Mouse (Mus musculus) midbrain, embryonic 14.5 days (tissue): ENCODE measurements around the gene Rsph1. TPM values are rescaled to one million over a fixed set of nuclear protein-coding genes. Genes with fewer than 3 reads are reported as not detected.
A peak's percentile ranks its signal among the peaks of the same experiment; 100 is the strongest.

Experiments used
- ATAC-seq: fragments of 200-750 bp; cut with Nextera tagmentation; 2 replicates; pipeline ENCODE4 v1.8.0; 2017; ENCODE audit warnings: moderate number of reproducible peaks, moderate library complexity; ENCODE audit not compliant: low FRiP score, low TSS enrichment
- DNase-seq: peaks from one replicate; pipeline ENCODE4 v3.0.0-alpha.2; 2015
- H3K27ac ChIP-seq: fragments of 300-500 bp; sonication (generic); replicated peaks from 2 replicates; pipeline ENCODE4 v1.5.1; 2014; ENCODE audit warnings: mild to moderate bottlenecking, low read depth, low read length, moderate library complexity
- H3K27me3 ChIP-seq: fragments of 300-500 bp; sonication (generic); 2 replicates; pipeline ENCODE4 v1.6.1; 2014; ENCODE audit warnings: low read length, control low read depth, mixed read lengths; ENCODE audit not compliant: control insufficient read depth, insufficient read depth
- H3K36me3 ChIP-seq: fragments of 300-500 bp; sonication (generic); 2 replicates; pipeline ENCODE4 v1.6.1; 2014; ENCODE audit warnings: low read length, control low read depth; ENCODE audit not compliant: control insufficient read depth, insufficient read depth
- H3K4me1 ChIP-seq: fragments of 300-500 bp; sonication (generic); 2 replicates; pipeline ENCODE4 v1.6.1; 2014; ENCODE audit warnings: mild to moderate bottlenecking, antibody characterized with exemption, low read length, control low read depth; ENCODE audit not compliant: control insufficient read depth, insufficient read depth
- H3K4me2 ChIP-seq: fragments of 300-500 bp; sonication (generic); 2 replicates; pipeline ENCODE4 v1.6.1; 2014; ENCODE audit warnings: mild to moderate bottlenecking, low read length, moderate library complexity
- H3K4me3 ChIP-seq: fragments of 300-500 bp; sonication (generic); replicated peaks from 2 replicates; pipeline ENCODE4 v1.5.1; 2014; ENCODE audit warnings: low read depth, low read length
- H3K9ac ChIP-seq: fragments of 300-500 bp; sonication (generic); replicated peaks from 2 replicates; pipeline ENCODE4 v1.6.1; 2014; ENCODE audit warnings: mild to moderate bottlenecking, low read length, moderate library complexity
- H3K9me3 ChIP-seq: fragments of 300-500 bp; sonication (generic); 2 replicates; pipeline ENCODE4 v1.6.1; 2016; ENCODE audit warnings: low read length, control low read depth, mixed read lengths; ENCODE audit not compliant: control insufficient read depth
- WGBS: fragments of 180-500 bp; shearing (Covaris S2); extraction: QIAGEN DNeasy Blood & Tissue Kit; methylation state at CpG from one replicate; pipeline ENCODE4 v1.1.7; 2014; 5-methylcytosine and 5-hydroxymethylcytosine counted together
- polyA plus RNA-seq: library from polyadenylated mRNA; unstranded; fragments of >200 nt; fragmentation: Nextera tagmentation; extraction: Ambion mirVana; gene quantifications from 2 replicates; pipeline ENCODE4 v1.2.1, GENCODE M21; 2014

Gene Rsph1
- polyA plus RNA-seq, 1 experiment from 2014 or later: 1.5 TPM

DNA sequence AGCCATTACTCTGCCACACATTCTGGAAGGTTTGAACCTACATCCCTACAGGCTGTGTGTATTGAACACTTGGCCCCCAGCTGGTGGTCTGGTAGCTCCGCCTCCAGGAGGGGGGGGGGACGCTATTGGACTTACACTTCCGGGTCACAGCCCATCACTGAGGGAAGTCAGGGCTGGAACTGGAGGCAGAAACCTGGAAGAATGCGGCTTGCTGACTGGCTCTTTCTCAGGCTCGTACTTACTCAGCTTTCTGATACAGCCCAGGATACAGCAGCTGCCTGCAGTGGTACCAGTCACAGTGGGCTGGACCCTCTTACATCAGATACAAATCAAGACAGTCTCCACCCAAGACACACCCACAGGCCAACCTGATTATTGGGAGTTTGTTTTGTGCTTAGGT, 30.0 kb downstream of the Rsph1 start:
- no peaks in the 10 kb centered on the region for H3K9me3 ChIP-seq
- ATAC-seq (no peak), DNase-seq (no peak)
- H3K27me3 ChIP-seq: no peaks in the 10 kb centered on the region
- no peak overlapping the region for H3K4me3 ChIP-seq
- no peaks in the 10 kb centered on the region for H3K36me3 ChIP-seq
- 54% methylated on average over 5 of the region's 5 CpGs for WGBS
- no peak overlapping the region for H3K9ac ChIP-seq
- no peak overlapping the region for H3K27ac ChIP-seq
- no peaks in the 10 kb centered on the region for H3K4me1 ChIP-seq
- no peak overlapping the region for H3K4me2 ChIP-seq

DNA sequence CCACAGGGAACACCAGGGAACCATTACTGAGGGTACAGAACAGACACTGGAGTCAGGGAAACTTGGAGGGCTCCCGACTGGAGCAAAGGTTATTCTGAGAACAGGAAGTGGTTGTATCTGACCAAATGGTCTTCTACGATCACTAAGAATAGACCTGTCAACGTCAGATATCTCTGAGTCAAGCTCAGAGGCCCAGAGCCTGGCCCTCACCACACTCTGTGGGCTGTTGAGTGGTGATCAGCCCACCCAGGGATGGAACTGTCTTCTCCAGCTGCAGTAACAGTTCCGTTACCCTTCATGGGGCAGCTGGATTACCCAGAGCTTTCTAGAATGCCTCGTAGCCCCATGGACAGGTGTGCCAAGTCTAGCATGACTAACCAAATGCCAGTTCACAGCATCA, 31.9 kb downstream of the Rsph1 start:
- Histone ChIP-seq H3K36me3 (no peaks in the 10 kb centered on the region), H3K4me1 (no peaks in the 10 kb centered on the region), H3K9ac (no peak overlapping the region), H3K4me3 (no peak overlapping the region), H3K4me2 (no peak overlapping the region), H3K9me3 (no peaks in the 10 kb centered on the region), H3K27me3 (no peaks in the 10 kb centered on the region), H3K27ac (no peak overlapping the region)
- ATAC-seq (no peak), DNase-seq (no peak)
- 84% methylated on average over 5 of the region's 5 CpGs for WGBS

DNA sequence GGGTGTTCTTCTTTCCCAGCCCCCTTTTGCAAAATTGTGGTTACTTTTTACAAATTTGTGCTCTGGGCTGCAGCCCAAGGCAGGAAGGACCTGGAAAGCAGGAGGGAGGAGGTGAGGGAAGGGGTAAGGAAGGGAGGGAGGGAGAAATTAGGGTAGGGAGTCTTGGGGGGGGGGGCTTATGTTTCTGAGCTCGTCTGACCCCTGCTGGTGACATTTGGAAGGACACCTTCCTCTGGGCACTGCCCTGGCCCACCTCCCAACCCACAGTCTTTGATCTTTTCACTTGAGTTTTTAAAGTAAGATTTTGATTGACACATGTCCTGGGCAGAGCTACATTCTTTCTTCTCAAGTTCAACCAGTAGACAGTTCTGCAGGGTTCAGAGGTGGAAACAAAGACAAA, 34.4 kb downstream of the Rsph1 start:
- Histone ChIP-seq H3K27ac (no peak overlapping the region), H3K9me3 (no peaks in the 10 kb centered on the region), H3K36me3 (no peaks in the 10 kb centered on the region), H3K9ac (no peak overlapping the region), H3K4me2 (no peak overlapping the region), H3K4me3 (no peak overlapping the region), H3K4me1 (no peaks in the 10 kb centered on the region), H3K27me3 (no peaks in the 10 kb centered on the region)
- WGBS: 0% methylated on average over 1 of the region's 1 CpGs
- DNase-seq (no peak), ATAC-seq (no peak)

DNA sequence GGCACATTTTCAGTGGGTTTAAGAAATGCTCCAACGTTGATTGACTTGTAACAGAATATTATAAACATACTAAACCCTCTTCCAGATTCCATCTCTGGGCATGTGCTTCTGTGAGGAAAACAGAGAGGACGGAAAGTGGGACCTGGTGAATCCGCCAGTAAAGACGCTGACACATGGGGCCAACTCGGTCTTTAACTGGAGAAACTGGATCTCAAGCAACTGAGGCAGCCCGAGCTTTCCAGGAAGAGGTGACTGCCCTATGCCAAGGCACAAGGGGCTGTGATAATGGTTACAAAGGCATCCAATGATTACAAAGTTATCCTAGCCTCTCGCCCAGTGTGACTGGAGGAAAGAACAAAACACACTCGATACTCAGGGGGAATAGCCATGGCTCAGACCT, 36.0 kb downstream of the Rsph1 start:
- Histone ChIP-seq H3K4me2 (no peak overlapping the region), H3K27ac (no peak overlapping the region), H3K27me3 (no peaks in the 10 kb centered on the region), H3K4me1 (no peaks in the 10 kb centered on the region), H3K4me3 (no peak overlapping the region), H3K9ac (no peak overlapping the region), H3K9me3 (no peaks in the 10 kb centered on the region), H3K36me3 (no peaks in the 10 kb centered on the region)
- 88% methylated on average over 8 of the region's 8 CpGs for WGBS
- ATAC-seq (no peak), DNase-seq (no peak)

DNA sequence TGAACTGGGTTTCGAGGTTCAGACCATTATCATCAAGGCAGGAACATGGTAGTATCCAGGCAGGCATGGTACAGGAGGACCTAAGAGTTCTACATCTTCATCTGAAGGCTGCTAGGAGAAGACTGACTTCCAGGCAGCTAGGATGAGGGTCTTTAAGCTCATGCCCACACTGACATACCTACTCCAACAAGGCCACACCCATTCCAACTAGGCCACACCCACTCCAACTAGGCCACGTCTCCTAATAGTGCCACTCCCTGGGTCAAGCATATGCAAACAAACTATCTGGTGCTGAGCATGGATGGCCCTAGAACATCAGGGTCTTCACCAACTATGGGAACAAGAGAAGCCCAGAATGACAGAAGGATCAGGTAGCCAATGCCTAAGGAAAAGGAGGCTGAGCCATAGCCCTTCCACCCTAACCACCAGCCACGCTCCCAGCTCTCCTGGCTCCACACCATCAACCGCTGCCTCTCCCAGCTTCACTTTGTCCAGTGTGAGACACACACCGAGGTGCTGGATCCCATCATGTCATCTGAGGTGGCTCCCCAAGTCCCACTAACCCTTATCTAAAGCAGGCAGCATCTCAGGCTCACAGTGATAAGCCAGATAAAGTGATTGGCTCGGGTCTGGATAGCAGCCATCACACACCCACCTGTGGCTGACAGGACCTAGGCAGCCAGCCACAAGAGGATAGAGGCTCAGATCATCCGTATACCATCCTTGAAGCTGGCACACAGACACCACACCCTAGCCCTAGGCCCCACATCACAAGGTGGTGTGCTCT, 38.8 kb downstream of the Rsph1 start:
- DNase-seq (no peak), ATAC-seq (no peak)
- Histone ChIP-seq H3K27ac (no peak overlapping the region), H3K9ac (no peak overlapping the region), H3K4me2 (no peak overlapping the region), H3K36me3 (no peaks in the 10 kb centered on the region), H3K4me3 (no peak overlapping the region), H3K9me3 (no peaks in the 10 kb centered on the region), H3K27me3 (no peaks in the 10 kb centered on the region), H3K4me1 (no peaks in the 10 kb centered on the region)
- WGBS: 85% methylated on average over 7 of the region's 7 CpGs

- no peak for DNase-seq
- H3K27me3 ChIP-seq: no peaks in the 10 kb centered on the region
- H3K4me2 ChIP-seq: no peak overlapping the region
- WGBS: 88% methylated on average over 1 of the region's 1 CpGs
- H3K27ac ChIP-seq: no peak overlapping the region
- H3K9me3 ChIP-seq: no peaks in the 10 kb centered on the region
- no peaks in the 10 kb centered on the region for H3K36me3 ChIP-seq
- H3K4me3 ChIP-seq: no peak overlapping the region
- no peak for ATAC-seq
- no peak overlapping the region for H3K9ac ChIP-seq
- peaks cover 4% of the 10 kb centered on the region; the same call in 1 of the 2 replicates for H3K4me1 ChIP-seq
These were observed 41.3 kb downstream of the Rsph1 start for GRCm38 (mm10) chr17:31235915-31236314.

GRCm38 (mm10) chr17:31232251-31233010, 44.8 kb downstream of the Rsph1 start:
- WGBS: 31% methylated on average over 8 of the region's 8 CpGs
- ATAC-seq (no peak), DNase-seq (peak; percentile 40)

GRCm38 (mm10) chr17:31231780-31232179, 45.4 kb downstream of the Rsph1 start:
- no peaks in the 10 kb centered on the region for H3K36me3 ChIP-seq
- DNase-seq (no peak), ATAC-seq (no peak)
- H3K4me2 ChIP-seq: no peak overlapping the region
- no peak overlapping the region for H3K9ac ChIP-seq
- H3K9me3 ChIP-seq: no peaks in the 10 kb centered on the region
- H3K27me3 ChIP-seq: no peaks in the 10 kb centered on the region
- WGBS: 34% methylated on average over 6 of the region's 6 CpGs
- no peak overlapping the region; the same call in 1 of the 2 replicates for H3K27ac ChIP-seq
- no peak overlapping the region for H3K4me3 ChIP-seq
- peaks cover 4% of the 10 kb centered on the region; the same call in 1 of the 2 replicates for H3K4me1 ChIP-seq

More at GRCm38 (mm10) chr17:31232251-31233010, 44.8 kb downstream of the Rsph1 start:
- Histone ChIP-seq H3K4me2 (no peak overlapping the region), H3K27ac (no peak overlapping the region; the same call in 1 of the 2 replicates), H3K9ac (no peak overlapping the region), H3K4me1 (peaks cover 4% of the 10 kb centered on the region; the same call in 1 of the 2 replicates), H3K27me3 (no peaks in the 10 kb centered on the region), H3K36me3 (no peaks in the 10 kb centered on the region), H3K4me3 (no peak overlapping the region), H3K9me3 (no peaks in the 10 kb centered on the region)
